Mouse (Mus musculus): Measurements from ENCODE around the gene Rora.

GRCm38 (mm10) chr9:69128335-69128734 is 474.7 kb downstream of the Rora start:
- no peak for TF ChIP-seq CTCF (IDR thresholded peaks at IDR 0.05; ENCODE audit: low read depth)
- TF ChIP-seq EP300 (IDR thresholded peaks at IDR 0.05; ENCODE audit: low read depth), result no peak
